Mouse (Mus musculus) megakaryocyte, embryonic 14.5 days (primary cell): ENCODE data around the gene Ugt1a6a. TPM values are rescaled to one million over a fixed set of nuclear protein-coding genes. Genes with fewer than 3 reads are reported as not detected.

Experiments
- H3K27me3 ChIP-seq: replicated peaks from 2 replicates; pipeline ENCODE3; 2012; ENCODE audit warnings: inconsistent platforms
- H3K36me3 ChIP-seq: replicated peaks from 2 replicates; pipeline ENCODE3; 2012; ENCODE audit warnings: low read length, inconsistent platforms, mixed read lengths
- H3K4me1 ChIP-seq: 2 replicates; pipeline ENCODE4 v1.6.1; 2012; ENCODE audit warnings: inconsistent platforms
- H3K4me3 ChIP-seq: replicated peaks from 2 replicates; pipeline ENCODE3; 2012; ENCODE audit warnings: moderate library complexity, mild to moderate bottlenecking, inconsistent platforms
- H3K9me3 ChIP-seq: 2 replicates; pipeline ENCODE4 v1.6.1; 2012; ENCODE audit warnings: inconsistent platforms
- FLI1 ChIP-seq: IDR thresholded peaks from 2 replicates; pipeline ENCODE4 v1.6.1; 2012; ENCODE audit warnings: low read length, inconsistent platforms, mixed read lengths
- GATA1 ChIP-seq: IDR thresholded peaks from 3 replicates; pipeline ENCODE4 v1.6.1; 2012; ENCODE audit warnings: mixed read lengths, low read length, inconsistent platforms, borderline replicate concordance
- polyA plus RNA-seq: library from polyadenylated mRNA; stranded (reverse); fragments of >175 nt; gene quantifications from 2 replicates; pipeline ENCODE4 v1.2.3, GENCODE M21; 2012; ENCODE audit warnings: low replicate concordance; ENCODE audit not compliant: insufficient read depth

The Ugt1a6a gene
- polyA plus RNA-seq, 1 experiment, result not detected

DNA sequence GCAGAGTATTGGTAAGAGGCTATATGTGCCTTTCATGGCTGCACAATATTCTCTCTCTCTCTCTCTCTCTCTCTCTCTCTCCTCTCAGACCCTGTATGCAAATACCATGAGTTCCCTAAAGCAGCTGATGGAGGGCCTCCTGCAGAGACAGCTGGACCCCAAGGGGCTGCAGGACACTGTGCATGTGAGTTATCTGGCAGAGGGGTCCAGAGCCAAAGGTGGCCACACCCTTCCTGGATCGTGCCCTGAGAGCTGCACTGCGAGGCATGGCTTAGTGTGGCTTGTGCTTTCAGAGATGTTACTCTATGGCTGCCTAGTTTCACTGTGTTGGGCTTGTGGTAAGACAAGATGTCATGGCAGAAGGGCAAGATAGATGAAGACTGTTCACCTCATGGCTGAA is 113.1 kb downstream of the Ugt1a6a start:
- H3K9me3 ChIP-seq, result peaks cover 87% of the 10 kb centered on the region
- peaks cover 16% of the 10 kb centered on the region for H3K27me3 ChIP-seq
- TF ChIP-seq FLI1 (no peak), GATA1 (no peak)
- no peaks in the 10 kb centered on the region for H3K4me1 ChIP-seq
- peak overlapping the region; percentile 26 for H3K4me3 ChIP-seq
- no peaks in the 10 kb centered on the region for H3K36me3 ChIP-seq

DNA sequence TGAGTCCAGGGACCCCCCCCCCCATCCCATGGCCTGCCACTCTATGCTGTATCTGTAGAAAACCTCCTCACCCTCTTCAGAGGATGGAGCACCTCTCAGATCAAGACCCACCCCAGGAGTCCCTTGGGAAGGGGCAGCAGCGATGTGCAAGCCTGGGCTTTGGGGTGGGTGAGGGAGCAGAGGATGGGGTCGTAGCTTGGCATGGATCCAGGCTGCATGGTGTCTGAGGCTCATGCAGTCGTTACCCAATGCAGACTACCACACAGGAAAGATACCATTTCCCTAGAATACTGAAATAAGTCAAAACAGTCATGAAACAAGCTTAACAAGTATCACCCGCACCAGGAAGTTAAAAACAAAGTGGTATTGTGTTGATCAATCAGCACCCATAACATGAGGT is 114.0 kb downstream of the Ugt1a6a start:
- H3K4me1 ChIP-seq, result peaks cover 4% of the 10 kb centered on the region; the same call in 1 of the 2 replicates
- TF ChIP-seq GATA1, result no peak
- TF ChIP-seq FLI1, result no peak
- H3K27me3 ChIP-seq, result peaks cover 16% of the 10 kb centered on the region
- no peaks in the 10 kb centered on the region for H3K36me3 ChIP-seq
- H3K9me3 ChIP-seq, result peaks cover 90% of the 10 kb centered on the region
- H3K4me3 ChIP-seq, result peak overlapping the region; percentile 19

DNA sequence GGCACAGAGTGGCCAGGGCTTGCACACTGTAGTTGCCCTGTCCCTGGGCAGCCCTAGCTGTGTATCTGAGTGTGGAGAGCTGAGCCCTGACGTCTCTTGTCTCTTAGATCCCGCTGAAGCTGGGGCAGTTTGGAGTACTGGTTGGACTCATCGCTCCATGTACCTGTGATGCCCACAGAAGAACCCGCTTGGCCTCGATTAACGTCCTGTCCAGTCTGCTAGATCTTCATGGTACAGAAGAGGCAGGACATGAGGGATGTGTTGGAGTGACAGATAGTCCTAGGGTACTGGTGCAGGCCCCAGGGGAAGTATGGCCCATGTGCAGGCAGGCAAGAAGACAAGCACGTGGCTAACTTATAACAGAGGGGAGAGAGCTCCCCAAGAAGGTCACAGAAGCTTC is 115.0 kb downstream of the Ugt1a6a start:
- TF ChIP-seq FLI1 (no peak), GATA1 (no peak)
- Histone ChIP-seq H3K27me3 (peaks cover 14% of the 10 kb centered on the region), H3K4me3 (no peak overlapping the region), H3K36me3 (no peaks in the 10 kb centered on the region), H3K9me3 (peaks cover 87% of the 10 kb centered on the region), H3K4me1 (peaks cover 4% of the 10 kb centered on the region; the same call in 1 of the 2 replicates)

DNA sequence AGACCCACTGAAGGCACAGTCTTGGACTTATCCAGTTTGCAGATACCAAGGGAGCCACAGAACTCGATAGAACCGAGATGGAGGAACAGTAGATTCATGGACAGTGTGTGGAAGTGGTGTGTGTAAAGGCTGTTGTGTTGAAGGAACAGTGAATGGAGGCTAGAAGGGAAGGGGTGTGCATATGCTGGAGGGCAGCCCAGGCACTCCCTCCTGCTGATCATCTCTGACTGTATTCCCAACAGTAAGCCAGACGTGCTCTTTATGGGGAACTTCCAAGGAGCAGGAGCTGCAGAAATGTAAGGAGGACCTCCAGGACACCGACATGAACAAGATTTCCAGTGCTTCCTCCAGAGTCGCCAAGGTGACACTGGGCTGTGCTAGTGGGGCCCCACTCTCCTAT is 115.4 kb downstream of the Ugt1a6a start:
- H3K9me3 ChIP-seq, result peaks cover 87% of the 10 kb centered on the region
- TF ChIP-seq FLI1 (no peak), GATA1 (no peak)
- H3K4me1 ChIP-seq, result peaks cover 4% of the 10 kb centered on the region; the same call in 1 of the 2 replicates

DNA sequence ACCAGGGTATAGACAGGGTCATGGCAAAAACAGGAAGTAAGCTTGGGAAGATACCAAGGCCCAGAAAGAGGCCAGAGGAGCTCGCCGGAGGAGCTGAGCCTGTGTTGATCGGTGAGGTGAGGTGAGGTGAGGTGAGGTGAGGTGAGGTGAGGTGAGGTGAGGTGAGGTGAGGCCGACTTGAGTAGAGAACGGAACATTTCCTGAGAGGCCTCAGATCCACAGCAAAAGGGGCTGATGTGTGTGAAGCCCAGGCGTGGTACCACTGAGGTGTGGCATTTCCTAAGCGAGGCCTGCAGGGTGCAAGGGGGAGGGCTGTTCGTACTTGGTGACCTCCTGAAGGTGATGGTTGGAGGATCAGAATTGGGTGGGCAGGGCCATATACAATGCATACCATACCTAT is 118.5 kb downstream of the Ugt1a6a start:
- Histone ChIP-seq H3K4me1 (peaks cover 4% of the 10 kb centered on the region; the same call in 1 of the 2 replicates), H3K9me3 (peaks cover 87% of the 10 kb centered on the region), H3K4me3 (peak overlapping the region; percentile 12), H3K36me3 (no peaks in the 10 kb centered on the region), H3K27me3 (peaks cover 18% of the 10 kb centered on the region)
- TF ChIP-seq GATA1 (no peak), FLI1 (no peak)

More for the DNA sequence above, 115.4 kb downstream of the Ugt1a6a start:
- Histone ChIP-seq H3K36me3 (no peaks in the 10 kb centered on the region), H3K27me3 (peaks cover 14% of the 10 kb centered on the region), H3K4me3 (peak overlapping the region; percentile 11)

DNA sequence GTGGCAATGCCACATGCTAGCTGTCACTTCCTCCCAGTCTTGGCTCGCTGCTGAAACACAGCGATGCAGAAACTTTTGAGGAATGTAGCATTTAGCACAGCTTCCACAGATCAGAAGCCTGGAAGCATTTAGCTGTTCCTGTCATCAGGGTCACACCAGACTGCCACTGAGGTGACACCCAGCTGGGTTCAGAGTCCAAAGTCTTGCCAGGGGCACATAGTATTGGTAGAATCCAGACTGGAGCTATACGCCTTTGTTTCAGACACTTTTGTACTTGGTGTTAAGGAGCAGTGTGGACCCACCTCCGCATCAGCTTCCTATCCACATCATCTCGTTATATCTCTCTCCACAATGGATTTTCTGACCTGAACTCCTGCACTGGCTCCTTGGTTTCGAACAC is 118.9 kb downstream of the Ugt1a6a start:
- no peak for TF ChIP-seq GATA1
- no peak for TF ChIP-seq FLI1
- Histone ChIP-seq H3K36me3 (no peaks in the 10 kb centered on the region), H3K4me3 (peak overlapping the region; percentile 12), H3K27me3 (peaks cover 18% of the 10 kb centered on the region), H3K9me3 (peaks cover 87% of the 10 kb centered on the region), H3K4me1 (peaks cover 4% of the 10 kb centered on the region; the same call in 1 of the 2 replicates)

DNA sequence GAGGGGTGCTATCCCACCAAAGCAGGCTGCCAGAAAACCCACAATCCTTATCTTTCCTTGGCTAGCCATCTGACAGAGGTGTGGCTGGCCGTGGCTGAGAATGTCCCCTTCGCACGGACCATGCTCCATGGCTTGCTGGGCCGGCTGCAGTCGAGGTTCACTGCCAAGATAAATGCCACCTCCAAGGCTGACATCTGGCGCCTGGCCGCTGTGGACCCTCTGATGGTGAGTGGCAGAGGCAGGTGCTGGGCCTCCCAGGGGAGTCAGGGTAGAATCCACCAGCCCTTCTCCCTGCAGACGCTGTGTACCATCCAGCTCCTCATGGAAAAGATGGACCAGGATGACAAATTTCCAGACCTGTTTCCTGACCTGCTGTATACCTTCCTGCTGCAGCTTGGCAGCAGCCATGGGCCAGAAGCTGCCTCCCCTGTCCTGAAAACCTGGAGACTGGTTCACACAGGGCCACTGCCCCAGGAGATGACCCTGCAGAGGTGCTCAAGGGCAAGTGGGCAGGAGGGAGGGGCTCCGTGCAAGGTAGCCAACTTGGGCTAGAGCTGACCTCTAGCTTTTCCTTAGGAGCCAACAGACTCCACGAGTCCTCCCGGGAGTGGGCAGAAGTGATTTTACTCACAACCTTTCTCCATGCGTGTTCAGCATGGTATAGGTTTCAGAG is 120.3 kb downstream of the Ugt1a6a start:
- H3K9me3 ChIP-seq, result peaks cover 73% of the 10 kb centered on the region
- peaks cover 8% of the 10 kb centered on the region for H3K36me3 ChIP-seq
- H3K27me3 ChIP-seq, result peaks cover 16% of the 10 kb centered on the region
- TF ChIP-seq FLI1, result no peak; the same call in 1 of the 2 replicates
- TF ChIP-seq GATA1, result no peak; the same call in 2 of the 3 replicates
- peak overlapping the region; percentile 0 for H3K4me3 ChIP-seq
- H3K4me1 ChIP-seq, result peaks cover 17% of the 10 kb centered on the region

DNA sequence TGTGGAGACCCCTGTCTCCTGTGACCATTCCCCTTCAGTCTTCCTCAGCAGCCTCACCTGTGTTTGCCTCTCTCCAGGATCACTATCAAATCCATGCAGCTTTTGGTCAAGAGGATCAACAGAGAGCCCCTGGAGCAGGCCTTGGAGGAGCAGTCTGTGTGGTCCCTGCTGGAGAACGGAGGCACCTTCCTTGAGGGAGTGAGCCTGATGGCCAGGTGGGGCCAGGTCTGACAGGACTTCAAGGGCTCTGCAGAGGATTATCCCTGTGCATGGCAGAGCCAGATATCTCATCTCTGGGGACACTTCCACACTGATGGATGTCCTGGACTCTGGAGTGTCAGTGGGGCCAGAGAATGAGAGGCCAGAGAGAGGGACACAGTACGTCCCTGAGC is 120.9 kb downstream of the Ugt1a6a start:
- Histone ChIP-seq H3K4me1 (peaks cover 21% of the 10 kb centered on the region), H3K9me3 (peaks cover 68% of the 10 kb centered on the region), H3K36me3 (peaks cover 13% of the 10 kb centered on the region), H3K4me3 (no peak overlapping the region), H3K27me3 (peaks cover 14% of the 10 kb centered on the region)
- TF ChIP-seq GATA1, result no peak
- TF ChIP-seq FLI1, result no peak

DNA sequence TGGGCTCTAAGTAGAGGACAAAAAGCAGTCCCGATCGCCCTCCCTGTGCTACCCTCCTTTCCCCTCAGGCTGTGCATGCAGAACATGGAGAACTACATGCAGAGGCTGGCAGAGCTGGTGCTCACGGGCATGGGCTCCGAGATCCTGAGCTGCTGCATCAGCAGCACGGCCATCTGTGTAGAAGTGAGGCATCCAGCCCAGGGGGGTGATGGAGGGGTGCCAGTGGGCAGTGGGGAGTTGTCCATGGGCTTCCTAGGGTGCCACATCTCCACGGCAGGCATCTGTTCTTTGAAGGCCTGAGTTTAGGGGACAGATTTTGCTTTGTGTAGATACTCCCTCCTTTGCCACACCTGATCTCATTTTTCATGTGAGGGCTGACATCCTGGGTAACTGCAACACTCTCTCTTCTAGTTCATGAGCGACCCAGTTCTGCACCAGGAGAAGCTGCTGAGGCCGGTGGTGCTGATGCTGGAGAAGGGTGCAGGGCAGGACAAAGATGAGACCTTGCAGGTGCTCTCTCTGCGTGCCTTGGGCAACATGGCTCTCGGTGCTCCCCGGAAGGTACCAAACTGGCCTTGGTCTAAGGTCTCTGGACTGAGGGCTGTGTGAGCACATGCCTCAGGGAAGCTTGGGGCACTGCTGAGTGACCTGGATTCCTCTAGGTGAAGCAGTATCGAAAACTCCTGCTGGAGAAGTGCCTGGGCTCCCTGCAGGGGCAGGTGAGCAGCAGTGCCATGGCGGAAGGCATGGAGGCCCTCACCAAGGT is 121.6 kb downstream of the Ugt1a6a start:
- TF ChIP-seq FLI1, result no peak
- TF ChIP-seq GATA1, result no peak
- peaks cover 20% of the 10 kb centered on the region for H3K36me3 ChIP-seq
- peaks cover 60% of the 10 kb centered on the region for H3K9me3 ChIP-seq
- H3K4me3 ChIP-seq, result peak overlapping the region; percentile 2
- H3K4me1 ChIP-seq, result peaks cover 23% of the 10 kb centered on the region
- peaks cover 13% of the 10 kb centered on the region for H3K27me3 ChIP-seq
